Mouse (Mus musculus): ENCODE measurements at regions not wholly inside any gene's neighbourhood (a gene's known extent, or its start where the extent isn't known, plus 50 kb on each side); places are given as distances from the start of the nearest gene placed in this dataset.
A peak's percentile ranks its signal among the peaks of the same experiment; 100 is the strongest.

- Histone ChIP-seq H3K4me1 (ENCODE audit: control insufficient read depth, insufficient read depth, low read length) (peaks cover 22% of the 10 kb centered on the region), H3K9ac (ENCODE audit: low read length) (no peak overlapping the region), H3K36me3 (ENCODE audit: control insufficient read depth, insufficient read depth) (no peaks in the 10 kb centered on the region), H3K4me2 (ENCODE audit: low read depth, low read length) (no peak overlapping the region), H3K27ac (ENCODE audit: low read length) (0 out of 2 replicates have a peak overlapping the region, but pooled peaks have one; percentile 37), H3K9me3 (replicated peaks; ENCODE audit: control insufficient read depth, low read length) (no peaks in the 10 kb centered on the region), H3K27me3 (ENCODE audit: control insufficient read depth, insufficient read depth, low read length) (no peaks in the 10 kb centered on the region), H3K4me3 (ENCODE audit: low read length) (no peak overlapping the region)
- 27% methylated on average over 9 of the region's 9 CpGs for WGBS
- ATAC-seq (replicated peaks; ENCODE audit: extremely low read depth, insufficient read depth, low FRiP score) = peak; percentile 25; the same call in 1 of the 2 replicates
These were observed 124.1 kb upstream of the Unc5b start for GRCm38 (mm10) chr10:60955467-60955866.

- WGBS = 19% methylated on average over 7 of the region's 7 CpGs
- H3K36me3 ChIP-seq (ENCODE audit: control insufficient read depth, insufficient read depth) = no peaks in the 10 kb centered on the region
- H3K9me3 ChIP-seq (replicated peaks; ENCODE audit: control insufficient read depth, low read length) = no peaks in the 10 kb centered on the region
- H3K9ac ChIP-seq (ENCODE audit: low read length) = no peak overlapping the region
- peaks cover 27% of the 10 kb centered on the region for H3K4me1 ChIP-seq (ENCODE audit: control insufficient read depth, insufficient read depth, low read length)
- H3K27ac ChIP-seq (ENCODE audit: low read length) = no peak overlapping the region
- ATAC-seq (replicated peaks; ENCODE audit: extremely low read depth, insufficient read depth, low FRiP score) = no peak
- no peaks in the 10 kb centered on the region for H3K27me3 ChIP-seq (ENCODE audit: control insufficient read depth, insufficient read depth, low read length)
- H3K4me3 ChIP-seq (ENCODE audit: low read length) = no peak overlapping the region
- H3K4me2 ChIP-seq (ENCODE audit: low read depth, low read length) = no peak overlapping the region
These were observed 121.1 kb upstream of the Unc5b start for GRCm38 (mm10) chr10:60952495-60952894.

- H3K4me1 ChIP-seq (ENCODE audit: control insufficient read depth, insufficient read depth, low read length) = peaks cover 9% of the 10 kb centered on the region
- no peaks in the 10 kb centered on the region for H3K9me3 ChIP-seq (replicated peaks; ENCODE audit: control insufficient read depth, low read length)
- no peaks in the 10 kb centered on the region for H3K27me3 ChIP-seq (ENCODE audit: control insufficient read depth, insufficient read depth, low read length)
- ATAC-seq (replicated peaks; ENCODE audit: extremely low read depth, insufficient read depth, low FRiP score) = 0 out of 2 replicates have a peak, but pooled peaks have one; percentile 6
- WGBS = 48% methylated on average over 7 of the region's 7 CpGs
- H3K36me3 ChIP-seq (ENCODE audit: control insufficient read depth, insufficient read depth) = no peaks in the 10 kb centered on the region
- H3K9ac ChIP-seq (ENCODE audit: low read length) = no peak overlapping the region
- H3K27ac ChIP-seq (ENCODE audit: low read length) = no peak overlapping the region
- no peak overlapping the region for H3K4me3 ChIP-seq (ENCODE audit: low read length)
- no peak overlapping the region for H3K4me2 ChIP-seq (ENCODE audit: low read depth, low read length)
These were observed 117.7 kb upstream of the Unc5b start for GRCm38 (mm10) chr10:60948983-60949677.

GRCm38 (mm10) chr10:60943074-60943473 lies 111.7 kb upstream of the Unc5b start:
- Histone ChIP-seq H3K36me3 (ENCODE audit: control insufficient read depth, insufficient read depth) (no peaks in the 10 kb centered on the region), H3K9me3 (replicated peaks; ENCODE audit: control insufficient read depth, low read length) (no peaks in the 10 kb centered on the region), H3K9ac (ENCODE audit: low read length) (no peak overlapping the region), H3K4me2 (ENCODE audit: low read depth, low read length) (no peak overlapping the region), H3K4me1 (ENCODE audit: control insufficient read depth, insufficient read depth, low read length) (no peaks in the 10 kb centered on the region), H3K27ac (ENCODE audit: low read length) (no peak overlapping the region), H3K27me3 (ENCODE audit: control insufficient read depth, insufficient read depth, low read length) (no peaks in the 10 kb centered on the region), H3K4me3 (ENCODE audit: low read length) (no peak overlapping the region)
- ATAC-seq (replicated peaks; ENCODE audit: extremely low read depth, insufficient read depth, low FRiP score) = no peak
- 69% methylated on average over 6 of the region's 6 CpGs for WGBS

- H3K4me3 ChIP-seq (ENCODE audit: low read length) = no peak overlapping the region
- peaks cover 31% of the 10 kb centered on the region for H3K4me1 ChIP-seq (ENCODE audit: control insufficient read depth, insufficient read depth, low read length)
- ATAC-seq (replicated peaks; ENCODE audit: extremely low read depth, insufficient read depth, low FRiP score) = no peak
- WGBS = 89% methylated on average over 10 of the region's 10 CpGs
- H3K27me3 ChIP-seq (ENCODE audit: control insufficient read depth, insufficient read depth, low read length) = no peaks in the 10 kb centered on the region
- H3K4me2 ChIP-seq (ENCODE audit: low read depth, low read length) = no peak overlapping the region
- no peaks in the 10 kb centered on the region for H3K9me3 ChIP-seq (replicated peaks; ENCODE audit: control insufficient read depth, low read length)
- H3K9ac ChIP-seq (ENCODE audit: low read length) = no peak overlapping the region
- H3K36me3 ChIP-seq (ENCODE audit: control insufficient read depth, insufficient read depth) = no peaks in the 10 kb centered on the region
- H3K27ac ChIP-seq (ENCODE audit: low read length) = no peak overlapping the region
These were observed 107.4 kb upstream of the Unc5b start for GRCm38 (mm10) chr10:60938749-60939148.

GRCm38 (mm10) chr10:60937517-60937866 lies 106.1 kb upstream of the Unc5b start:
- no peak overlapping the region for H3K9ac ChIP-seq (ENCODE audit: low read length)
- no peak overlapping the region for H3K27ac ChIP-seq (ENCODE audit: low read length)
- 35% methylated on average over 7 of the region's 7 CpGs for WGBS
- H3K36me3 ChIP-seq (ENCODE audit: control insufficient read depth, insufficient read depth) = no peaks in the 10 kb centered on the region
- no peak overlapping the region for H3K4me2 ChIP-seq (ENCODE audit: low read depth, low read length)
- H3K4me3 ChIP-seq (ENCODE audit: low read length) = no peak overlapping the region
- no peak for ATAC-seq (replicated peaks; ENCODE audit: extremely low read depth, insufficient read depth, low FRiP score)
- H3K27me3 ChIP-seq (ENCODE audit: control insufficient read depth, insufficient read depth, low read length) = no peaks in the 10 kb centered on the region
- peaks cover 42% of the 10 kb centered on the region for H3K4me1 ChIP-seq (ENCODE audit: control insufficient read depth, insufficient read depth, low read length)
- no peaks in the 10 kb centered on the region for H3K9me3 ChIP-seq (replicated peaks; ENCODE audit: control insufficient read depth, low read length)

GRCm38 (mm10) chr10:60936659-60937516 lies 105.5 kb upstream of the Unc5b start:
- Histone ChIP-seq H3K36me3 (ENCODE audit: control insufficient read depth, insufficient read depth) (no peaks in the 10 kb centered on the region), H3K4me3 (ENCODE audit: low read length) (no peak overlapping the region), H3K9ac (ENCODE audit: low read length) (no peak overlapping the region), H3K4me2 (ENCODE audit: low read depth, low read length) (no peak overlapping the region), H3K9me3 (replicated peaks; ENCODE audit: control insufficient read depth, low read length) (no peaks in the 10 kb centered on the region), H3K27me3 (ENCODE audit: control insufficient read depth, insufficient read depth, low read length) (no peaks in the 10 kb centered on the region), H3K4me1 (ENCODE audit: control insufficient read depth, insufficient read depth, low read length) (peaks cover 48% of the 10 kb centered on the region), H3K27ac (ENCODE audit: low read length) (no peak overlapping the region)
- ATAC-seq (replicated peaks; ENCODE audit: extremely low read depth, insufficient read depth, low FRiP score) = no peak
- 23% methylated on average over 13 of the region's 13 CpGs for WGBS

GRCm38 (mm10) chr10:60934297-60935286 lies 103.2 kb upstream of the Unc5b start:
- peak; percentile 80 for ATAC-seq (replicated peaks; ENCODE audit: extremely low read depth, insufficient read depth, low FRiP score)
- Histone ChIP-seq H3K4me2 (ENCODE audit: low read depth, low read length) (peak overlapping the region; percentile 14; the same call in 1 of the 2 replicates), H3K27me3 (ENCODE audit: control insufficient read depth, insufficient read depth, low read length) (no peaks in the 10 kb centered on the region), H3K4me1 (ENCODE audit: control insufficient read depth, insufficient read depth, low read length) (peaks cover 56% of the 10 kb centered on the region), H3K36me3 (ENCODE audit: control insufficient read depth, insufficient read depth) (no peaks in the 10 kb centered on the region), H3K9ac (ENCODE audit: low read length) (peak overlapping the region; percentile 48; the same call in 1 of the 2 replicates), H3K4me3 (ENCODE audit: low read length) (no peak overlapping the region), H3K27ac (ENCODE audit: low read length) (peak overlapping the region; percentile 82), H3K9me3 (replicated peaks; ENCODE audit: control insufficient read depth, low read length) (no peaks in the 10 kb centered on the region)
- 31% methylated on average over 13 of the region's 13 CpGs for WGBS

Measured in heart, embryonic 16.5 days (tissue).